Mouse (Mus musculus) ES-Bruce4 (cell line): ENCODE results near the gene Mafg.

ENCODE experiments used
- CTCF ChIP-seq: IDR thresholded peaks from one replicate; pipeline ENCODE4 v1.8.1; 2011; ENCODE audit warnings: low read depth, low read length
- POLR2A ChIP-seq: IDR thresholded peaks from one replicate; pipeline ENCODE4 v1.8.1; 2011; ENCODE audit warnings: low read length; ENCODE audit not compliant: insufficient read depth

DNA sequence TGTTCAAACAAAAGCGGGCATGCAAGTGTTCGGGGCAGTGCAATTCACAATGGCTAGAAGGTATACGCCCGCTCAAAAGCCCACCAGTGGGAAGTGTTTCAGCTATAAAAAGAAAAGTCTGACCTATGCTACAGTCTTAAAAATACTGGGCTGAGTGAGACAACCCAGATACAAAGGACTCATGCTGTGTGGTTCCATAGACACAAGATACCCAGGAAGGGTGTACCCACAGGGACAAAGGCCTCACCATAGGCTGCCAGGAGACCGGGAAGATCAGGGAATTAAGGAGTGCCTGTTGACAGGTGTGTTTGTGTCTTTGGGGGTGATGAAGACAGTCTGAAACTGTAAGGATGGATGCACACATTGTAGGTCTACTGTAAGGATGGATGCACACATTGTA, 30.3 kb upstream of the Mafg start:
- no peak for TF ChIP-seq CTCF
- TF ChIP-seq POLR2A = no peak
